Mouse (Mus musculus) testis, adult 2 months (tissue): ENCODE data around the gene Zfyve28.

Source experiments
- CTCF ChIP-seq: fragments of 200-500 bp; IDR thresholded peaks from 2 replicates; pipeline ENCODE4 v1.5.1; 2012; ENCODE audit warnings: low read depth, mild to moderate bottlenecking, inconsistent platforms, low read length, moderate library complexity; ENCODE audit not compliant: control insufficient read depth, insufficient read depth, insufficient replicate concordance
- POLR2A ChIP-seq: fragments of 200-500 bp; IDR thresholded peaks from 2 replicates; pipeline ENCODE4 v1.6.1; 2012; ENCODE audit warnings: low read depth, mild to moderate bottlenecking, inconsistent platforms, low read length, moderate library complexity; ENCODE audit not compliant: control insufficient read depth

DNA sequence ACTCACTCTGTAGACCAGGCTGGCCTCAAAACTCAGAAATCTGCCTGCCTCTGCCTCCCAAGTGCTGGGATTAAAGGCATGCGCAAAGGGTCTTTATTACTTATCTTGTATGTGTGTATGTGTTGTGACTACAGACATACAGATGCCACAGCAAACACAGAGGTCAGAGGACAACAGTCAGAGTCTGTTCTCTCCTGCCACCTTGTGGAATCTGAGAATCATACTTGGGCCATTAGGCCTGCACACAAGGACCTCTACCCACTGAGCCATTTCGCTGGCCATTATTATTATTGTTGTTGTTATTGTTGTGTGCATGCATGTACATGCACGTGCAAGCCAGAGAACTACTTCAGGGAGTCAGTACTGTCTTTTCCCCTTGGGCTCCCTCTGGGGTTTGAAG lies 33.1 kb downstream of the Zfyve28 start:
- TF ChIP-seq POLR2A = no peak
- TF ChIP-seq CTCF = no peak
